Mouse (Mus musculus) T-helper 17 cell (primary cell): ENCODE measurements around the gene Trak1.

Experiments used
- in situ Hi-C, 2 experiments: fragments of 300-600 bp; cut with MboI, MseI; formaldehyde crosslinking; loops; 1 replicate in 1 of 2; 2 replicates in 1 of 2; pipeline ENCODE4 v1.15.1; 2025; ENCODE audit warnings: high pct_unique_total_duplicates in 2 of 2

The Trak1 gene

DNA sequence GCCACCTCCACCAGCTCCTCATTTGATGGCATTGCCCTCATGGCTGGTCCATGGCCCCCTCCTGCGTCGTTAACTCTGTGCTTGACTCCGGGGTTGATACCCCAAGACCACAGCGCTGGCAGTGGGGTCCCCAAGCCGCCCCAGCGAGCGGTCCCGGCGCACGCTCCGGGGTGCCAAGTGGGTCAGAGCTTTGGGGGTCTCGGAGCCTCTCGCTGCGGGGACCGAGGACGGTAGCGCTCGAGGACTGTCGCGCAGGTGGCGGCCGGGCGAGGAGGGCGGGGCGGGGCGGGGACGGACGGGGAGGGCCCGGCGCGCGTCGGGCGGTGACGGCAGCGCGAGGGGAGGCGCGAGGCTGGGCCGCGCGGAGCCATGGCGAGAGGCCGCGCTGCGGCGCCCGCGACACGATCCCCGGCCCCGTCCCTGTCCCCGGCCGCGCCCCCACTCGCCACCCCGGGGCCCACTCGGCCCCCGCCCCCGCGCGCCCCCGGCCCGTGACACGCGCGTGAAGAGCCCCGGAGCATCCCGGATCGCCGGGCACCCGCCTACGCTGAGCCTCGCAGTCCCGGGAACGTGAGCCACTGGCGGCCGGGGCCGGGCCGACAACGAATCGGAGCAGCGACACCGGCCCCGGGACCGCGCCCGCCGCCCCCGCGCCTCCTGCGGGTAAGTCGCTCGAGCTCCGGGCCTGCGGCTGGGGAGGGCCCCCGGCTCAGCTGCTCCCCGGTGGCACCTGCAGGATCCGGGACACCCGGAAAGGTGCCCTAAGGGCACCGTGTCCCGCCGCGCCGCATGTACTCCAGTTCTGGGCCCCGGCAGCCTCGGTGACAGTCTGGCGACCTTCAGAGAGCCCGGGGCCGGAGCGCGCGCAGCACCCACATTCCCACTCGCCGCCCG lies at the start of gene Trak1:
Trak1 (plus strand) TSS at position 332 of the 894 bp plus-strand sequence.
- in situ Hi-C loops = no loop called here

DNA sequence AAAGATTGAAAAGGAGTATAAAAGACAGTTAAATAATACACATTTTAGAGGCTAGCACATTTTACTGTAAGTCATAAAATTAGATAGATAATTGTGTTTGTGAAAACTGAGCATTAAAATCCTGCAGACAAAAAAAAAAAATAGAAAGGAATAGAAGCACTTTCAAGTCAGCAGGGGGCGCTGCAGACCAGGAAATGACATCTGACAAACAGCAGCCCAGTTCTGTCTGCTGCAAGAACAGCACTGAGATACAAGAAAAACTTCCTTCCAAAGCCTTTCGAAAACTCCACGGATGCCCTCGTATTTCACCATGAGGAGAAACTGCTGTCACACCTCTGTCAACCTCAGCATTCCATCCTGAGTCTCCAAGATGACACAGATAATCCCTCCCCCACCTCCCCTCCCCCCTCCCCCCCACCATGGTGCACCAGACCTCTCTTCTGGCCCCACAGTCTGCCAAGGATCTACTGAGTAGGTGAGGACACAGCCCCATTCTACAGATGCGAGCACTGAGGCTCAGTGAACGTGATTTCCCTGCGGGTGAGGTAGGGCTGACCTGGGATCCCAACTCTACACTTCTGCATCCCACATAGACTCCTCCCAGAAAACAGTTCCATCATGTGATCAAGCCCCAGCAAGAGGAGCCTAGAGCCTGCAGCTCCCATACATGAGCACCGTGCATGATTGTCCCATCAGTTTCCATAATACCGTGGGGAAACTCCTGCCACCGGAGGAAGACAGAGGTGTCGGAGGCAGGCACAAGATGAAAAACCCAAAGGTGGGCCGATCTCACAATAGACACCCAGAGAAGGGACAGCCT lies 49.1 kb upstream of the Trak1 start:
- in situ Hi-C loops = no loop called here

DNA sequence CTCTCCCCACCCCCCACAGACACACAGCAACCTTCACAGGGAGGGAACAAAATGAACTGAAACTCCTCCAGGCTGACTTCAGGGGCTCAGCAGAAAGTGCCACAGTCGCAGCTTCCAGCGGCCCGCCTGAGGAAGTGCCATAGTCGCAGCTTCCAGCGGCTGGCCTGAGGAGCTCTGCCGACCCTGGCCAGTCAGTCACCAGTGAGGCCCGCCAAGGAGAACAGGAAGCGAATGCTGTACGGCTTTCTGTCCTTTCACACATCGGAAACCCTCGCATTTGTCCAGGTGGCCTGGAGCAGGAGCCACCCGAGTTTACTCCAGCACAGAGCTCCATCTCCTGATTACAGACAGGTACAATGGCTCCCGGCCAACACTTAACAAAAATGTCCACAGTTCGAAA lies 47.5 kb upstream of the Trak1 start:
- in situ Hi-C loops = loop anchor here (5.0 kb wide), 3 partner anchors 122 to 222 kb away; no protein-coding TSS in a partner anchor

DNA sequence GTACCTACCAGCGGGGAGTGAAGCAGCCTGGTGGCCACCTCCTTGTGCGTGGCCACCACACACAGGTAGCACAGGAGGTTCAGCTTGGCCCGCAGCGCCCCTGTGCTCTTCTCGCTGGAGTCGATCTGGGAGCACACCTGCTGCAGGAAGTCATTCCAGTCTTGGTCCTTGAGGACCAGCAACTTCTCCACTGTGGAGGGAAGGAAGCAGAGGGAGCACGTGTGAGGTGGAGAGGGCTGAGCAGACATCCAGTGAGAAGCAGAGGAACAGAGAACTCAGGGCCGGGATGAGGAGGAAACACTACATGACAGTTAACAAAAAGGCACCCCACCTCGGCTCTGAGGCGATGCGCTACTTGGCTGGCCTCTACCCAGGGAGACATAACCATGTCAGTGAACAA lies 46.4 kb upstream of the Trak1 start:
- in situ Hi-C loops = loop anchor here (5.0 kb wide), 3 partner anchors 121 to 221 kb away; no protein-coding TSS in a partner anchor

DNA sequence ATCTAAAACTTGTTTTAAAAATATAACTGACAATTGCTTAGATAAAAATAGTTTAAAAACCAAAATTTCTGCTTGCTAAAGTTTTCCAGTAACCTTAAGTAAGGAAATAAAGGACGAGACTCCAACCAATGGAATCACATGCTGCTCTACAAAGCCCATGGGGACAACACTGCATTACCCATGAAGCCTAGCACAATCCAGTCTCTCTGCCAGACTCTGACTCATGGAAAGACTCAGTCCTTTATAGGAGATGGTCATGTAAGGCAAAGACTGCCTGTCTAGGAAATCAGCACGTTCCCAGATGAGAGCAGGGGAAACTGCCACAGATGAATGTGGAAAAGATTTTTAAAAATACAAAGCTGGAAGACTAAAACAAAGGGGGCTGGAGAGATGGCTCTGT lies 43.3 kb upstream of the Trak1 start:
- in situ Hi-C loops = loop anchor here (5.0 kb wide), 3 partner anchors 118 to 218 kb away; no protein-coding TSS in a partner anchor

DNA sequence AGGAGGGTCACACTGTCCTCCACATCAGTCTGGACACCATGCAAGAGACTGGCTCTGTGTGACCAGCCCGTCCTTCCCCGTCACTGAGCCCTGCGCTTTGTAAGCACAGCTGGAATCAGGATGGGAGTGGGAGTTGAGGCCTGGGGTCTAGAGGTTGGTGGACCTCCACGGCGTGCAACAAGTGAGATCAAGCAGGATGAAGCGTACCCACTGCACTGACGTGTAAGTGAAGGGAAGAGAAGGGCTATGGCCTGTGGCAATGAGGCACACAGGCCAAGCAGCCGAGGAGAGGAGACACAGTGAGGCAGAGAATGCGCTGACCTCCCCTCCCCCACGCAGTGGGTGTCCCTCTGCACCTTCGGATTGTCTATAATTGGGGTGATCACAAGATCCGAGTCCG lies 42.5 kb upstream of the Trak1 start:
- in situ Hi-C loops = loop anchor here (5.0 kb wide), 5 partner anchors 118 to 358 kb away; no protein-coding TSS in a partner anchor

DNA sequence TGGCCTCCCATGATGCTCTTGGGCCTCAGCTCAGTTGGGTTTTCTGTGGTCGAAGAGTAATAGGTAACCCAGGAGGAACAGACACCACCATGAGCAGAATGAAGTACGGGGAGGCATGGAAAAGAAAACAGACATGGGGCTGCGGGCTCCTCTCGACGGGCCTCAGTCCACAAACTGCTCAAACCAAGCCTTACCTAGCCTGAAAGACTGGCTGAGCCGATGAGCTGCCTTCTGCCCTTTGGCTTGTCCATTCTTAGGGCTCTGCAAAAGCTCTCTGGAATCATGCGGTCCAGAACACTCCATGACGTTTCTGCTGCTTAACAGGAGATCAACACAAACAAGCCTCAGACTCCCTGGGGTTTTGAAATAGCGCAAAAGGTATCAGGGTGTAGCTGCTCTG lies 40.2 kb upstream of the Trak1 start:
- in situ Hi-C loops = loop anchor here (5.0 kb wide), 2 partner anchors 340 to 355 kb away; no protein-coding TSS in a partner anchor

DNA sequence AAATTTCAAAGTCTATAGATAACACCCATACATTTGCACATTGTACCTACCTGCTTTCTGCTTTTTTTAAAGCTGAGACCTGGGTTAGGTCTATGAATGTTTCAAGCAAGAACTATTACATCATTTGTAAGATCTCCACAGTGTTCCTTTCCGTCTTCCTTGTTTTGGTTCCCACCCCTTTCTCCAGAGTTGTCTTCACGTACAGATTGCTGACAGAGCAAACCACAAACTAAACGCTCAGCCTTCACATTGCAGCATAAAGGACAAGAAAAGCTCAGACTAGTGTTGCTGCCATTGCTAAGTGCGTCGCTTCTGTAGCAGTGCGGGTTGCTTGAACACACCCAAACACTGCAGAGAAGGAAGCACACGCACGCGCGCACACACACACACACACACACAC lies 32.0 kb upstream of the Trak1 start:
- in situ Hi-C loops = no loop called here

DNA sequence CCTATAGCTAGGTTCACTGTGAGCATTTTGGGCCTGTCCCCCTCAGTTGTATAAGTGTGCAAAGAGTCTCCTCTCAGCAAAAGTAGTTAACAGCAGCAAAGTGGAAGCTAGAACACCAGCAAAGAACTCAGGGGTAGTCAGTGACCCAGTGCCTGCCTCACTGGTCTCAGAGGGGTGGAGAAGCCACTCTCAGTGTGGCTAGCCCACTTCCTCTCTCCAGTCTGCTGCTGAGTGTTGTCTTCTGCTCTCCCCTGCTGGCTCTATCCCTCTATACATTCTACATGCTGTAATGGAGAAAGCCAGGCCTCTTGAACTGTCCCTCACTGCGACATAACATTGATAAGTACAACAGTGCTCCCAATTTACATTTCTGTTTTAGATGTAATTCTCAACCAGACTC lies 26.2 kb upstream of the Trak1 start:
- in situ Hi-C loops = no loop called here

DNA sequence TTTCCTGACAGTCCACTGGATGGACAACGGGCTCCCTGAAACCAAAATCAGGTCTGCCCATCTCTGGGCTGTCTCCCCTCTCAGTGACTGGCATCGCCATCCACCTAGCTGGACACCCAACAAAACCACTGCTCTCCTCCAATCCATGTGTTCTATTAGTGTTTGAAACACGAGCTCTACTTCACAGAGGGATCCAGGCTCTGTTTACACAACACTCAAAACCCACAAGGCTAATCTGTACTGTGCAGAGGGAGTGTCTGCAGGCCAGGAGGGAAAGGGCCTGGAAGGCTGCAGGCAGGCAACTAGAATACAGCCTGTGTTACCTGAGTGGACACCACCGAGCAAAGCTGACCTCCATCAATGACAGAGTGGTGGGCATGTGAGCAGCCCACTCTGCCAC lies 25.7 kb upstream of the Trak1 start:
- in situ Hi-C loops = no loop called here

DNA sequence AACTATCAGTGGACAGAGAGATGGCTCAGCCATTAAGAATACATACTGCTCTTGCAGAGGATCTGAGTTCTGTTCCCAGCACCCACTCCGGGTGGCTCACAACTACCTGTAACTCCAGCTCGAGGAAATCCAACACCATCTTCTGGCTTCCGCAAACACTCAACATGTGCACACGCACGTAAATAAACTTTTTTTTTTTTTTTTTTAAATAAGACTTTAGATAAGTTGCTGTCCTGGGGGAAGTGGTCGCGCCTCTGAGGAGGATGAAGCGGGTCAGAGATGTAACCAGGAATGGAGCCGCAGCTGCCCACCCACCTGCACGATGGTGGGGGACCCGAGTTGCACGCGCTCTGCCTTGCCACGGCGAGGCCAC lies 20.6 kb upstream of the Trak1 start:
- in situ Hi-C loops = loop anchor here in 1 of 2 experiments (5.0 kb wide), 1 partner anchor 81 kb away; no protein-coding TSS in a partner anchor

DNA sequence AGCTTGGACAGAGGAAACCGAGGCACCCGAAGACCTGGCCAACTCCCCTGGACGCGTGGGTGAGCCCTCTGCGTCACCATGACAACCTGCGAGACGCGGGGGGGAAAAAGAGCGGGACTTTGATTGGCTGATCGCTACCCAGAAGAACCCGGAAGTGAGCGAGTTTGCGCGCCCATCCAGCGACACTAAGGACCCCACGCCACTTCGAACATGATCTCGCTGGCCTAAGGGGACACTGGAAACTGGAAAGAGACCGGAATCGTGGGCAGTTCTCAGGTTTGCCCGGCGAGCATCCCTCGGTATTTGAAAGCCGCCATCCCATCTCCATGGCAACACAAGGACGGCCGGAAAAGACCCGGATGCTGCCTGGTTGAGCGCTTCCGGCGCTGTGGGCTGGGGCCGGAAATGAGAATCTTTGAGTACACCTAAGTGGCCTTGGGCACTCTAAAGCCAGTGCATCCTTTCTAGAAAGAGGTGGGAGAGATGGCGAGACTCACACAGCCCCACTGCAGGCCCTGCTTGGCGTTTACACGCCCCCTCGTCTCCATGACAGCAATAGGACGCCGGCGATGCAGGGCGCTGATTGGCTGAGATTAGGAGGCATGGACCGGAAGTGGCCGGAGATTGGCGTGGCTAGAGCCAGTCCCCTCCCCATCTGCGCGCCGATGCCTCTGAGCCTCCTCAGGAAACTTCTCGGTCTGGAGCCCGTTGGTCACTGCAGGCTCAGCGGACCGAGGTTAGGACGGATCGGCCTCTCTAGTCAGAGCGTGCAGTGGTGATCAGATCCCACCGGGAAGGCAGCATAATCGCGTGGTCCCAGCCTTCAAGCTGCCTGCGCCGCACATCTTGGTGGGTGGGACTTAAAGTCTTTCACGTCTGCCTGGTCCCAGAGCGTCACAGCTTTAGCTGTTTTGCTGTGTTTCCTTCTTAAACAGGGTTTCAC lies 19.9 kb upstream of the Trak1 start, which contains the start of gene Ulk4:
Ulk4 (minus strand) TSS at position 80 of the 943 bp plus-strand sequence.
- in situ Hi-C loops = loop anchor here in 1 of 2 experiments (5.0 kb wide), 1 partner anchor 80 kb away; no protein-coding TSS in a partner anchor

DNA sequence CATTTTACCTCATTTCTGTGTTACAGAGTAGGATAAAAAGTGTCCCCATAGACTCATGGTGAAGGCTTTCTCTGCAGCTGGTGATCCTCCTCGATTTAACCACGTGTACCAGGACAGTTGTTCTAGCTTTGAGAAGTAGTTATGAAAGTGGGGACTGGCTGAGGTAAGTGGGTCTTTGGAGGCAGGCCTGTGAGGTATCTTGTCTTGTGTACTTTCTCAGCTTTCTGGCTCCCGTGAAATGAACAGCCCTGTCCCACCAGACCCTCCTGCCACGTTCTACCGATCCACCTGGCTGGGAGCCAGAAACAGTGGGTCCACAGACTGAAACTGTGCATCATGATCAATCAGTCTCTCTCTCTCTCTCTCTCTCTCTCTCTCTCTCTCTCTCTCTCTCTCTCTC lies 18.1 kb upstream of the Trak1 start:
- in situ Hi-C loops = loop anchor here in 1 of 2 experiments (5.0 kb wide), 1 partner anchor 78 kb away; no protein-coding TSS in a partner anchor

DNA sequence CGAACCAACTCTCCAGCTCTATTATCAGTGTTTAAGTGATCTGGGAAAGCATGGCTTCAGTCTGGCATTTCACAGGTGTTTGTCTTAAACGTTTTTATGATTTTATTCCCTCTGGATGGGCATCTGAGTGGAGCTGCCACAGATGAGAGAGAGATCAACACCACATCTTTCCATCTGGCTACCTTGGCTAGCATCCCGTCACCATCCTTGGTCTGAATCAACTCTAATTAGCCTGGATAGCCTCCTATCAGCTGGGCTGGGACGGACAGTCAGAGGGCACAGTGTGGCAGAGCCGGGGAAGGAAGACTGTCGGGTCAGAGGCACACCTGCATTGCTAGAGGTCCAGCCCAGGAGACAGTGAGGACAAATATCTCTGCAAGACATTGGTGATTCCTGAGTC lies 15.4 kb upstream of the Trak1 start:
- in situ Hi-C loops = loop anchor here in 1 of 2 experiments (10.0 kb wide), 1 partner anchor 73 kb away; no protein-coding TSS in a partner anchor

DNA sequence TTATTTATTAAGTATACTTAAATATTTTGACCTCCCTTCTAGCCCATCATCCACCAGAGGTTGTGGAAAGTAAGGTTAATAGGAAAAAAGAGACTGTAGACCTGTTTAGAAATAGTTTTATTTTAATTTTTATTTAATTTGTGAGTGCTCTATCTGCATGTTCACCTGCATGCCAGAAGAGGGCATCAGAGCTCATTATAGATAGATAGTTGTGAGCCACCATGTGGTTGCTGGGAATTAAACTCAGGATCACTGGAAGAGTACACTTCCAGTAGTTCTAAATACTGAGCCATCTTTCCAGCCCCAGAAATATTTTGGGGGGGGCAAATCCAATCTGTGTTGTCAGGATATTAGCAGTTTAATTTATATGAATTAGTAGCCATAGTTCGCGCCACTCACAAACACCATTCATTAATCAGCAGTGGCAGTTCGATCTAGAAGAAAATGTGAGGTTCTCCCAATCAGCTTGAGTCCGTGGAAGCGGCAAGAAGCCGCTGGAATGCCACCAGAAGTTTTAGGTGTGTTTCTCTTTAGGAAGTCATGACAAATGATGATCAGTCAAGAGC lies 13.6 kb upstream of the Trak1 start:
- in situ Hi-C loops = loop anchor here in 1 of 2 experiments (10.0 kb wide), 1 partner anchor 71 kb away; no protein-coding TSS in a partner anchor

DNA sequence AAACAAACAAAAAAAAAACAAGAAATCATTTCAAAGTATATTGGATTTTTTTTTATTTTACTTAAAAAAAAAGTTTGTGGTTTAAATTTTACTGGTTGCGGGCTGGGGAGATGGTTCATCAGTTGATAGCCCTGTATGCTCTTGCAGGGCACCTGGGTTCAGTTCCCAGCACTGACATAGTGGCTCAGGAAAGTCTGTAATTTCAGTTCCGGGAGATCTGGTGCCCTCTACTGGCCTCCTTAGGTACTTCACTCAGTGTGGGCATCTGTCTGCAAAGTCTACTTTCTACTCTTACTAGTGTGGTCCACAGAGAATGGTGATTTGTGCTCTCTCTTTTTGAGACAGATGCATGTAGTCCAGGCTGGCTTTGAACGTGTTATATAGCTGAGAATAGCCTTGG lies 12.9 kb upstream of the Trak1 start:
- in situ Hi-C loops = loop anchor here in 1 of 2 experiments (10.0 kb wide), 1 partner anchor 70 kb away; no protein-coding TSS in a partner anchor

DNA sequence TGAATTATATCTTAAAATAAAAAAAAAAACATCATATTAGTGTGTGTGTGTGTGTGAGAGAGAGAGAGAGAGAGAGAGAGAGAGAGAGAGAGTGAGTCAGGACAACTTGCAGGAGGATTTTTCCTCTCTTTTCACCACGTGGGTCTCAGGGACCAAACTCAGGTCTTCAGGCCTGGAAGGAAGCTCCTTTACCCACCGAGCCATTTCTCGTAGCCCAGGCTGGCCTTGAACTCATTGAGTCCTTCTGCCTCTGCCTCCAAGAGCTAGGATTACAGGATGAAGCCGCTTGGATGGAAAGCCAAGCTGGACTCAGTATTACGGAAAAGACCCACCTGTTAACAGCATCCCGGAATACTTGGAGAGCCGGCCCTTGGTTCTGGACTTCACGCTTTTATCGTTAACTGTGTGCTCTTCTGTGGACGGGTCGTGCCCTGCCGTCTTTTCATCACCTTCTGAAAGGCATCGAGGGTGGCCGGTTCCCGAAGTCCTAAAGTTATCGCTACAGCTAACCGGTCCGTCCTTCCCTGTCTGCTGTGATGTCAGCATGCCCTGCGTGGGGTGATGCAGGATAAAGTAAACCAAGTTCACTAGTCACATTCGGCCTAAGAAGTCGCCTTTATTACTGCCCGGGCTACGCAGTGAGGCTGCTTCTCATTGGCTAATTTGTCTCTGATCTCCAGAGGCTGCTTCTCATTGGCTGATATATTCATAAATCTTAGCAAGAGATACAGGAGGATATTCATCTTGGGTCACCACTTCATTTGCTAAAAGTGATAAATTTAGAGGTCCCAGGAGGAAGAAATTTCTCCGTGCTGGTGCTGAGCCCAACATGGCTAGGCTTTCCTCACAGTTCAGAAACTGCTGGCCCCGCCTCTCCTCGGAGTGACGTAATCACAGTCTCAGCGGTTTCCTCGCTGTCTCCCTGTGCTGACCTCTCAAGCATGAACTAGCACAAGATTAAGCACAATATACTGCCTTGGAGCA lies 11.7 kb upstream of the Trak1 start:
- in situ Hi-C loops = loop anchor here in 1 of 2 experiments (10.0 kb wide), 1 partner anchor 69 kb away; no protein-coding TSS in a partner anchor

DNA sequence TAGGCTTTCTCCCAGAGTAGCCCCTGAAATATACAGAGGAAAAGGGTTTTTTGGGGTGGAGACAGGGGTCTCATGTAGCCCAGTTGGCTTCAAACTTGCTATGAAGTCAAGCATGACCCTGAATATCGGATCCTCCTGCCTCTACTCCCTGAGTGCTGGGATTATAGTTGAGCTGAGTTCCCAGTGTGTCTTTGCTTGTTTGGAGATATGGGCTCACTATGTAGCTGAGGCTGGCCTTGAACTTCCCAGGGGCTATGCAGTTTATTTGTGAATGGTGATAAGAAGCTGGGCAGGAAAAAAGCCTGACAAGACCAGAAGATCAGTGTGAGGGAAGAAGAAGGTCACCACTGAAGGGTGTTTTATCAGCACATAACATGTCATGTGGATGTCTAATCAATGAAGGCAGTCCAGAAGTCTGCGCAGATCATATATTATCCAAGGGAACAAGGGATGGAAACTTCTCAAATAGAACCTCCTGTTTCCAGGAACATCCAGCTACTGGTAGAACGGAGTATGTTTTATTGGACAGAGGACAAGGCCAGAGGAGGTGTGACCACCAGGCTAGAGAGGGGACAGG lies 10.9 kb upstream of the Trak1 start:
- in situ Hi-C loops = loop anchor here in 1 of 2 experiments (10.0 kb wide), 1 partner anchor 68 kb away; no protein-coding TSS in a partner anchor
